Mouse (Mus musculus) gastrocnemius, adult 8-10 months (tissue): ENCODE results near the gene Adar. TPM values are rescaled to one million over a fixed set of nuclear protein-coding genes. Genes with fewer than 3 reads are reported as not detected.

Experiments used
- DNase-seq, 2 experiments: peaks; one replicate each; pipeline ENCODE4 v3.0.0; 2022; ENCODE audit warnings: low spot score in 2 of 2
- total RNA-seq, 4 experiments: library from RNA; stranded (reverse); gene quantifications; 2 replicates each; pipeline ENCODE4 v1.2.4; 2022

The Adar gene
- total RNA-seq, 4 experiments from 2014 or later: 1.4 to 2.2 (median 1.8) TPM

- peak; percentile 63 to 74 for DNase-seq
These were observed 15.8 kb downstream of the Adar start for GRCm38 (mm10) chr3:89730350-89731331.

GRCm38 (mm10) chr3:89732091-89732490, 17.3 kb downstream of the Adar start:
- no peak for DNase-seq

- no peak for DNase-seq
These were observed 23.7 kb downstream of the Adar start for GRCm38 (mm10) chr3:89738509-89738908.

- DNase-seq: no peak
These were observed 37.5 kb downstream of the Adar start for GRCm38 (mm10) chr3:89752307-89752706.

- no peak for DNase-seq
These were observed 40.5 kb downstream of the Adar start for GRCm38 (mm10) chr3:89755283-89755682.

- DNase-seq: no peak
These were observed 43.0 kb downstream of the Adar start for GRCm38 (mm10) chr3:89757851-89758250.

GRCm38 (mm10) chr3:89759786-89760185, 45.0 kb downstream of the Adar start:
- DNase-seq: no peak

- DNase-seq: peak; percentile 12 to 41
These were observed 49.4 kb downstream of the Adar start, which contains the start of gene Chrnb2 for GRCm38 (mm10) chr3:89764119-89764724. Chrnb2 (minus strand) TSS chr3:89764632.

- no peak for DNase-seq
These were observed 54.8 kb downstream of the Adar start for GRCm38 (mm10) chr3:89769584-89769983.

GRCm38 (mm10) chr3:89770425-89771002, 55.7 kb downstream of the Adar start:
- DNase-seq: no peak

GRCm38 (mm10) chr3:89772588-89772967, 57.8 kb downstream of the Adar start:
- DNase-seq: peak; percentile 50 to 59

GRCm38 (mm10) chr3:89772968-89773709, 58.3 kb downstream of the Adar start, which contains the start of gene Ube2q1:
Ube2q1 (plus strand) TSS chr3:89773616.
- DNase-seq: peak; percentile 95 to 96

GRCm38 (mm10) chr3:89773740-89774211, 59.0 kb downstream of the Adar start:
- no peak for DNase-seq

GRCm38 (mm10) chr3:89774236-89774960, 59.6 kb downstream of the Adar start:
- no peak for DNase-seq

GRCm38 (mm10) chr3:89776001-89776400, 61.2 kb downstream of the Adar start:
- DNase-seq: no peak

GRCm38 (mm10) chr3:89780102-89780501, 65.3 kb downstream of the Adar start:
- DNase-seq: no peak

- no peak for DNase-seq
These were observed 66.8 kb downstream of the Adar start for GRCm38 (mm10) chr3:89781640-89782039.

GRCm38 (mm10) chr3:89784991-89785753, 70.3 kb downstream of the Adar start:
- DNase-seq: peak; percentile 79 to 85

- DNase-seq: no peak
These were observed 71.5 kb downstream of the Adar start for GRCm38 (mm10) chr3:89786275-89786674.
